Comparison of ENCODE assay signal across 25 mouse cellular contexts in genomic region chr4:89909622-89910021, GRCm38 (mm10).
"Had no signal": no experiment of that assay in that cellular context is flagged by ENCODE, and none has a peak within 500 bp of the region (broad histone marks: within the 10 kb centered on the region; RNA-seq: fewer than 3 reads in every experiment).

No protein-coding gene starts in this region.

- H3K9me3 ChIP-seq: embryonic facial prominence, embryonic 10.5 days; embryonic facial prominence, embryonic 12.5 days; embryonic facial prominence, embryonic 13.5 days; embryonic facial prominence, embryonic 15.5 days; forebrain, embryonic 10.5 days; forebrain, embryonic 12.5 days; forebrain, embryonic 13.5 days; forebrain, embryonic 15.5 days; heart, embryonic 10.5 days had no signal

- H3K27me3 ChIP-seq: embryonic facial prominence, embryonic 12.5 days; embryonic facial prominence, embryonic 13.5 days; embryonic facial prominence, embryonic 15.5 days; forebrain, embryonic 12.5 days; forebrain, embryonic 13.5 days; forebrain, embryonic 15.5 days had no signal

- H3K4me3 ChIP-seq: embryonic facial prominence, embryonic 10.5 days; embryonic facial prominence, embryonic 12.5 days; embryonic facial prominence, embryonic 13.5 days; embryonic facial prominence, embryonic 15.5 days; erythroblast, embryonic 14.5 days; forebrain, embryonic 10.5 days; forebrain, embryonic 12.5 days; forebrain, embryonic 13.5 days; forebrain, embryonic 15.5 days; gastrocnemius, adult 2 months; heart, adult 2 months; heart, embryonic 10.5 days had no signal

- H3K4me2 ChIP-seq: embryonic facial prominence, embryonic 12.5 days; embryonic facial prominence, embryonic 13.5 days; embryonic facial prominence, embryonic 15.5 days; forebrain, embryonic 12.5 days; forebrain, embryonic 13.5 days; forebrain, embryonic 15.5 days had no signal

- H3K36me3 ChIP-seq: embryonic facial prominence, embryonic 10.5 days; embryonic facial prominence, embryonic 12.5 days; embryonic facial prominence, embryonic 13.5 days; embryonic facial prominence, embryonic 15.5 days; forebrain, embryonic 10.5 days; forebrain, embryonic 12.5 days; forebrain, embryonic 15.5 days; heart, embryonic 10.5 days had no signal

- H3K27ac ChIP-seq: embryonic facial prominence, embryonic 10.5 days; embryonic facial prominence, embryonic 12.5 days; embryonic facial prominence, embryonic 13.5 days; embryonic facial prominence, embryonic 15.5 days; forebrain, embryonic 10.5 days; forebrain, embryonic 12.5 days; forebrain, embryonic 13.5 days; forebrain, embryonic 15.5 days; gastrocnemius, adult 2 months; heart, adult 2 months; heart, embryonic 10.5 days had no signal

- H3K9ac ChIP-seq: embryonic facial prominence, embryonic 12.5 days; embryonic facial prominence, embryonic 13.5 days; embryonic facial prominence, embryonic 15.5 days; forebrain, embryonic 12.5 days; forebrain, embryonic 13.5 days; forebrain, embryonic 15.5 days; forebrain, postnatal 0 days had no signal

- H3K4me1 ChIP-seq: embryonic facial prominence, embryonic 10.5 days; embryonic facial prominence, embryonic 12.5 days; embryonic facial prominence, embryonic 13.5 days; embryonic facial prominence, embryonic 15.5 days; forebrain, embryonic 10.5 days; forebrain, embryonic 12.5 days; forebrain, embryonic 13.5 days; forebrain, embryonic 15.5 days; heart, embryonic 10.5 days had no signal

- DNase-seq: cerebellum, adult 9-11 months; cerebellum, postnatal 10 days; cerebellum, postnatal 14 days; cerebellum, postnatal 25 days; cerebellum, postnatal 36 days; embryo, embryonic 11 days; forebrain, postnatal 0 days; gastrocnemius, adult 2 months; gastrocnemius, postnatal 10 days; gastrocnemius, postnatal 14 days; gastrocnemius, postnatal 25 days; gastrocnemius, postnatal 36 days; heart, adult 11 months; heart, adult 18-20 months; heart, adult 2 months had no signal
